Mouse (Mus musculus) embryo, embryonic 11.5 days (tissue): ENCODE data around the gene Tbx21.

ENCODE experiments used
- DNase-seq: peaks from one replicate; pipeline ENCODE4 v3.0.0-alpha.2; 2012; ENCODE audit warnings: low read depth, low spot score

Tbx21 gene

DNA sequence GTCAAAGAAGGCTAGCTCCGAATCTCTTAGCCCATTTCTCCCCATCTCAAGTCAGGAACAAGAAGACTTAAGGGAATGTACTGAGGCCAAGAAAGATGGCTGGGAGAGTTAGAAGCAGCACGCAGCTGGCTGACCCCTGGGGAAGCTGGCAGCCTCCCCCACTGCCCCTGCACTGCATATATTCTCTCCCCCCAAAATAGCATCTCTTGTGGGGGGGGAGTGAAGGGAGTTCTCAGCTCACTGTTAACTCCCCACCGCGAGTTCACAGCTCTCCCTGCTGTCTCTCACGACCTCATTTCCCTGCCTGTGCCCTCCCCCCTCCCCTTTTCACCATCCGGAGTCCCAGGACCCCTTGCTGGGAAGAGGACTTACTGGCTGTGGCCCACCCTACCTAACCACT, 17.1 kb upstream of the Tbx21 start:
- DNase-seq = no peak

DNA sequence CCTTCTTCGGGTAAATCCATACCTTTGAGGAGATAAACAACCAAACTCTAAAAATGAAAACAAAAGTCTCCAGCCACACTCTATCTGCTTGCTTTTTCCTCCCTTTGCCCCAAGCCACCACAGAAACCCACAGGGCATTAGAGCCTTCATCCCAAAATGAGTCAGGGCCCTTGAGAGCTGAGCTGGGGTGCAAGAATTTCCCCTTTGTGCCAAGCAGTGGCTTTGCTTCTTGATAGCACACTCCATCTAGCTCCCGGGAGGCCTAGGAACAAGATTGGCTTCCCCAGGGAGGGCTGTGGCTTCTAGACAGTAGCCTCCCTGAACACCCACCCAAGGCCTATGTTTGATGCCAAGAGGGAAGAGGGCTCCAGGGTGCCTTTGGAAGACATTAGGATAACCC, 16.6 kb upstream of the Tbx21 start:
- no peak for DNase-seq

DNA sequence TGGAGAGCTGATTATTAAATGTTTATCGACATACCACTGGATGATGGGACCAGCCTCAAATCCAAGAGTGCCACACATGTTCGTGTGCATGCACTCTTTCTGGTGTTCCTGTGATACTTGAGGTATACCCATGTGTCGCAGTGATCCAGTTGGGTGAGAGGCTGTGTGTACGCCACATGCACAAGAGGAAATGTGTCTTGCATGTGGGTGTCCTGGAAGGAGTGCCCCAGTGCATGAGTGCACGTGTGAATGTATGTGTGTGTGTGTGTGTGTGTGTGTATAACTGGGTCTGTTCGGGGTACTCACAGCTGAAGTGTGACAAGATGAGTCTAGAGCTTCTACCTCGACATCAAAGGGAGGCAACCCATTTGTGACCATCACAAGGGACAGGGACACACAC, 15.2 kb upstream of the Tbx21 start:
- DNase-seq = no peak

DNA sequence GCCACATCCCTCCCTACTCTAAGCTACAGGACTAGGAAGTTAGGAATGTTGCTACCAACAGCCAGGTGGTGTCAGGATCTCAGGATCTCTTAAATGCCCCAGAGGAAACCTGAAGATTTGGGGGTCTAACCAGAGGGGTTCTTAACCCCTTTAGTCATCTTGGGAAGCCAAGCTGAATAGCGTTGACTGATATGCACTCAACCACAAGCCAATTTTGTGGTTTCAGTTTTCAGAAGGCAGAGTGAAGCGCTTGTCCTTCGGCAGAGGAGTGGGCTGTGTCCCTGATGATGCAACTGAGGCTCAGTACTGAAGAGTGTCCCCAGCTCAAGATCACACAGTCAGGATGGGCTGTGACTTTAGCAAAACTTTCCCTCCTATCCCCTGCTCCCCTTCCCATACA, 13.8 kb upstream of the Tbx21 start:
- no peak for DNase-seq

DNA sequence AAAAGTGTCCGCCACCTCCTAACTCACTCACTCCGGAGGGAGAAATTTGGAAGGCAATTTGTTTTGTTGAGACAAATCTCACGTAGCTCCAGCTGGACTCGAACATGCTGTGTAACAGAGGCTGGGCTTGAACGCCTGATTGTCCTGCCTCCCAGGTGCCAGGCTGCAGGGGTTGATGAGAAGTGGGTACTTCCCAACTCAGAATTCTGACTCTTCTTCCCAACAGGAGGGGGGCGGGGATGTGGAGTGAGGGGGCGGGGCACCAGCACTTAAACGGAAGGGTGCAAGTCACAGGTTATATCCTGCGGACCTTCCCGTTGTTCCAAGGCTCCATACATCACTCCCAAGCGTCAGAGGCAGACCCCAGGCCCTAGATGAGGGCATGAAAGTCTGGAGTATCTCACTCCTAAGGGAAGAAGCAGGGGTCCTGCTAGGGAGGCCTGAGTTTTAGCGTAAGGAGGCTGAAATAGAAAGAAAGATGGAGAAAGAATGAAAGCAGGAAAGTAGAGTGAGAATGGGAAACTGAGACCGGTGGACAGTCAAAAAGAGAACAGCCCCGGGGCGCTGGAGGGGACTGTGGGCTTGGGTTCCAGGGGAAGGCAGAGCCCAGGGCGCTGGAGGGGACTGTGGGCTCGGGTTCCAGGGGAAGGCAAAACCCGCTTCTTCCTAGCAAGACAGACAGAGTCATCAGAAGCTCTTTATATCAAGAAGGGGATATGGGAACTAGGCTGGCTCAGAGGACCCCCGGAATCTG, 12.5 kb upstream of the Tbx21 start:
- DNase-seq = no peak

DNA sequence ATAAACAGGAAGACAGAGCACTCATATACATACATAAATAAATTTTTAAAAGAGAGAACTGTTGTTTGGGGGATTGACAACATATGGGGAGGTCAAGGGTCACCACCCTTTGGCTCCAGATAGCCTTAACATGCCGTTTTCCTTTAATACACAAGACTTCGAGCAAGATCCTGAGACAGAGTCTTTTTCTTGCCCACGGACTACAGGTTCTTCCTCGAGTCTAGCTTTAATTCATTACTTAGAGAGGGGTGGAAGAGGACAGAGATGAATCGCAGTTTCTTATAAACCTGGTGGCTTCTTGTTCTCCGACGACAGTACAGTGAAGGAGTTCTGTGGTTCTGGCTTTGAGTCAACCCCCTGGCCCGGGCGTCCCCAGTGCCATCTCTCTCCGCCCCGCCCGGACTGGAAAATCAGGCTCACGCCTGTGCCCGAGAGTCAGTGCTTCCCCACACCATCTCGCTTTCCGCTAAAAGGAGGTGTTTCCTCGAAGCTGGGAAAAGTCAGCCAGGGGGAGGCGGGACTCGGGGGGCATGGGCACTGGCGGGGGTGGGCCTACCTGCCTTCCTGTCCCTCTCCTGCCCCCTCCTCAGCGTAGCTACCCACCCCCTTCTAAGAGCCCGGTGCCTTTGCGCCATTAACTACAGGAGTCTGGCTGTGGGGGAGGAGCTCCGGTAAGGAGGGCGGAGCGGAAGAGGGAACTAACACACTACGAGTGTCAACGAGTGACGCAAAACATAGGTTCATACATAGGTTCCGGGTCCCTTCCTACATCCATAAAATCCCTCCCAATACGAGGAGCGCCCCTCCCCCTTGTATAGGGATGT, 11.7 kb upstream of the Tbx21 start:
- DNase-seq = no peak

DNA sequence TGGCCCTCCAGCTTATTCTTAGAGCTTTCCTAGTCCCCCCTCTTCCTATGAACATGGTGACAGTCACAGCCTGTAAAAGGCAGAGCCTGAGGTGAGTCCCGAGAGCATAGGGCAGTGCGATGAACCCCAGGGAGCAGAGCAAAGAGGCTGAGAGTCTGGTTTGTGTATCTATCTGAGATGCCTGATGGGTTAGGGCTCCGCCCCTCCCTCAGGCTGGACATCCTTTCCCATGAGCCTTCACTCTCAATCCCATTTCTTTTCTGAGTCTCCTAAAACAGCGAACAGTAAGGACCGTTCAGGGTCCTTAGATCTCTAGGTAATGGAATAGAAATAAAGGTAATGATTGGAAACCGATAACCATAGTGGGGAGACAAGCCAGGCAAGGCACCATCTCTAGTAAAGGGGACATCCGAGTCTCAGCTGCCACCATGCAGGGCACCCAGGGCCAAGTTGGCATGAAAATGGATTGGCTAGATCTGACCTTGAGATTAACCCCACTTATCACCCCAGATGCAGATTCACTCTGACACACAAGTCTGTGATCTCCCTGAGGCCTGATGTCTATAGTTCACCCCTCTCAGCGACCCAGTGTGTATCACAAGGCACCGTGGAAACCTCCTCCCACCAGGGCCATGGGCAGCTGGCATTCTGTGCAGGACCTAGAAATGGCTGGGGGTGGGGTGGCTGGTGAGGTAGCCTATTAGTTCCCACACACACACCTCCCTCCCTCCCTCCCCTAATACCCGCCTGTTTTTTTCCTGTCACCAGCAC, 9.3 kb upstream of the Tbx21 start:
- DNase-seq = no peak

DNA sequence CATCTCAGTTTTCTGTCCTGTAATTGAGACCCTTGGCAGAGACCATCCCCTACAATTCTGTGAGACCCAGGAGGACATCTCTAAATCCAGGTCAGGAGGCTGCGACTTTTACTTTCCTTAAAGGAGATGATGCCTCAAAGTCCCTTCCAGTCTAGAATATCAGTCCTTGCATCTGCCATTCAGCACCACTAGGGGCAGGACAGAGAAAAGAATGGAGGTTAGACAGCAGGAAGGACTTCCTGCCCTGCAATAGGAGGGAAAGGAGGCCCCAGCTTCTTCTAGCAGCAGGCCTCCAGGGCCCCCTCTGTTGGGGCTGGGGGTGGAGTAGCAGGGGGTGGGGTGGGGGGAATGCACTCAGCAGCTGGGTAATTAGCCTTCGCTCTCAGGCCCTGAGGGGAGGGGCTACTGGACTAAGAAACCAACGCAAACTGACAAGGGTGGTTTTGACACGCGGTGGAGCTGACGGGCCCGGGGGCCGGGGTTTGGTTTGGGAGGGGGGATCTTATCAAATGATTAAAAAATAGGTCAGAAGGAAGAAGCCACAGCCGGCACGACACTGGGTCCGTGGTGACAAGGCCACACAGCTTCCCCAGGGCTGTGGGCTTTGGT, 8.3 kb upstream of the Tbx21 start:
- DNase-seq = no peak

DNA sequence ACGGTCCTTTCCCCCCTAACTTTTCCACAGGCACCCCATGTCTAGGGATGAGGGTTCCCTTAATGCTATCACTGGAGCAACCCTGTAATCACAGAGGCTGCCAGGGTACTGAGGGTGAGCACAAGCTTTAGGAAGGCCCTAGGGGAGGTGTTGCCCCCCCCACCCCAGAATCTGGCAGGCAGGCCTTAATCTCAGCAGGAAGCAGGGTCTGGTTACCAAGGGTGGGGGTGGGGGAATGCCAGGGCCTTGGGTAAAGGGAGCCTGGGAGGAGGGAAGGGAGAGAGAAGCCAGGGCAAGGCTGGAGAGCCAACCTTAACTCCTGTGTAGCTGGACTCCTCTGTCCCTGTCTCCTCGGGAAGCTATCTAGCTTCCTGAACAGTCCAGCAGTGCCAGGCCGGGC, 5.5 kb upstream of the Tbx21 start:
- DNase-seq = no peak

DNA sequence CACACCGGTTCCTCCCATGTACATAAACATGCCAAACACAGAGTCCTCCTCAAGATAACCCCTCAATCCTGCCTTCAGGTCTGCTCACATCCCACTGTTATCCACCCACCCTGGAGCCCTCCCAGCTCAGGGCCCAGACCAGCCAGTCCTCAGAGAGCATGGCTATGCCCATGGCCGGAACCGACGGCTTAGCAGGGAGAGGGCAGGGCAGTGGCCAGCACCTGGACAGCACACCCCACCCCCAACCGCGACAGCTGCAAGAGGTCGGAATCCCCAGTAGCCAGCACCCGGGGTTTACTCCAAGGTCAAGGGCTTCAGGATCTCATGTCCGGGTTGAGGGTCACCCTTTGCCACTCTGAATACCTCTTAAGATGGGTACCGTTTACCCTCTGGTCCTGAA, 5.1 kb upstream of the Tbx21 start:
- DNase-seq = no peak

DNA sequence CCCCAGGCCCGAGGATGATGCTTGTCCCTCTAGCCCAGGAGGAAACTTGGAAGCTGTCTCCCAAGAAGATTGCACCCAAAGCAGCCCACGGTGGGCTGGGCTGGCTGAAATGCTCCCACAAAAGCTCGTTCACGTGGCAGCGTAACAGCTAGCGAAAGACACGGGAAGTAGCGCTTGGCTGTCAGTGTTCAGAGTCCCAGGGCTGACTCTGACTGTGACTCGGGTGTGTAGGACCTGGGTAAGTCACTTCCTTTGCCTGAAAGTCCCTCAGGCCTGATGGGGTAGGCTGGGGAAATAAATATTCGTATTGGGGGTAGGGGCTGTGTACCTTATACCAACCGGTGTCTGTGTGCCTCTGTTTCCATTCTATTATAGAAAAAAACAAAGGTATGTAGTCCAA, 666 bp upstream of the Tbx21 start:
- no peak for DNase-seq

DNA sequence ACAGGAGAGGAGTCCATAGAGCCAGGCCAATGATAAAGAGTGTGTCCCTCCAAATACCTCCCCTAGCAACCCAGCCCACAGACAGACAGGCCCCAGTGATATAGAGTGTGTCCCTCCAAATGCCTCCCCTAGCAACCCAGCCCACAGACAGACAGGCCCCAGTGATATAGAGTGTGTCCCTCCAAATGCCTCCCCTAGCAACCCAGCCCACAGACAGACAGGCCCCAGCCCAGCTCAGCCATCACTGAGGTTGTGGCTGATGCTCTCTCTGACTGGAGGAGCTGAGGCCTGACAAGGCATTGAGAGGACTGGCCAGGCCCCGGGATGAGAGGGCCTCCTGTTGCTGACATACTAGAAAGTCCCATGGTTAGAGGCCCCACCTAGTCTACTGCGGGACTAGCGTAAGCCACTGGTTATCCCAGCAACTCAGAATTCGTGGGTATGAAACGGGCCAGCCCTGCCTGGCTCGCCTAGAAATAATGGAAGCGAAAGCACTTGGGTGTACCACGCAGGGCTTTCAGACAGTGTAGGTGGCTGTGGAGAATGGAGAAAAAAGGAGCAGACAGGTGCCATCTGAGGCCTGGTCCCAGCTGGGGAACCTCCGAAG, 2.5 kb downstream of the Tbx21 start:
- no peak for DNase-seq

DNA sequence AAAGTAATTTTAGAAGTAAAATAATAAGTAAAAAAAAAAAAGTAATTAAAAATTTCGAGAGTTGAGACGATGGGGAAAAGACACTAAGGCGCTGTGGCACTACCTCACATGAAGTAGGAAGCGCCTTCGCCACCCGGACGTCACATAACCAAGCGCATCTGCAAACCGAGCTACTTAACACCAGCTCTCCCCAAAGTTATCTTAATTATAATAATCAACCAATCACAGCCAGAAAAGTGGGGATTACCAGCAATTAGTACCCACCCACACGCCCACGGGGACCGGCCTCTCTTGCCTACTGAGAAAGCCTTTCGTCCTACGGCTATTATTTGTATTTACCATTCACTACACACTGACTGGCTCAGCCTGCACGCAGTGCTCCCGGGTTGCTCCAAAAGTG, 6.2 kb downstream of the Tbx21 start:
- no peak for DNase-seq

DNA sequence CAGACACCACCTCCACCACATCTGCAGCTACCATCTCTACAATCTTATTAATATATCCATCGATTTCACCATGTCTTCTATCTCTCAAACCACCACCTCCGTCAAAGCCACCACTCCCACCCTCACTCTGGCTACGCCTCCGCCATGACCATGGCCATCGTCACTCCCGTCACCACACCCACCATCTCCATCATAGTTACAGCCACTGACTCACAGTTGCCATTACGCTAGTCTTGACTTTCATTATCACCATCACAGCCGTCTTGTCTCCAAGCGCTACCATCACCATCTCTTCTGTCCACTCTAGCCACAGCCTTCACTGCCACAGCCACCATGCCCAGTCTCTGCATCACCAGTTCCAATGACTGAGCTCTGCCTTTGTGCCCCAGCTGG, 11.0 kb downstream of the Tbx21 start:
- DNase-seq = no peak

DNA sequence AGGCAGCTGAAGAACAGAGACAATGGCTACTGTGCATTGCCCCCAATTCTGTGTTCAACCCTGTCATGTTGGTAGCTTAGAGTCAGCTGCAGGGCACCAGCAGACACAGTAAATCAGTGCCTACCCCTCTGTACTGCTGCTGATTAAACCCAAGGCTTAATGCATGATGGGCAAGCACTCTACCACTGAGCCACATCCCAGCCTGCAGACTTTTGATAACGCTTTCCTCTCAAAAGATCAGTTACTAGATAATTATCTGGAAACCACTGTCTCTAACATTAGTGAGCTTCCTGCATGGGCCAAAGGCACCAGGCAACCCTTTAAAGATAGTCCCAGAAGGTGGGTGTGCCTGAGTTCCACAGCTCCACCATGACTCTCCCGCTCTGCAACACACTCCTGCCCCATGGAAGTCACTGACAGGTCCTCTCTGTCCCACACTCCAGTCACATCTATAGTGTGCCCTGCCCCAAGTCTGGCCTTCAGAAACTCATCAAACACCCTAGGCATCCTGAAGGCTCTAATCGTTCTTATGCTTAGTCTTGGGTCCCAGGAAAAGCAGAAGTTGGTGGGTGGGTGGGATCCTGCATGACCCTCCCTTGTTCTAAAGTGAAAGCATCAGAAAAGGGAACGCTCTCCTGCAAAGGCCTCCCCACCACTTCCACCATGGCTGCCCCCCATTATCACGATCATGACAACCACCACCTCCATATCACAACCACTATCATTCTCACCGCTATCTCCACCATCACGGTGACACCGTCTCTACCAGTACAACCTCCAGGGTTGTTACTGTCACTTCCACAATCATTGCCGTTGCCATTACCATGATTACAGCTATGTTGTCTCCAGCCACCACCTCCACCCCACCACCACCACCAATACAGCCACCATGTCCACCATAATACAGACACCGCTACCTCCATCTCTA, 11.7 kb downstream of the Tbx21 start:
- DNase-seq = no peak

DNA sequence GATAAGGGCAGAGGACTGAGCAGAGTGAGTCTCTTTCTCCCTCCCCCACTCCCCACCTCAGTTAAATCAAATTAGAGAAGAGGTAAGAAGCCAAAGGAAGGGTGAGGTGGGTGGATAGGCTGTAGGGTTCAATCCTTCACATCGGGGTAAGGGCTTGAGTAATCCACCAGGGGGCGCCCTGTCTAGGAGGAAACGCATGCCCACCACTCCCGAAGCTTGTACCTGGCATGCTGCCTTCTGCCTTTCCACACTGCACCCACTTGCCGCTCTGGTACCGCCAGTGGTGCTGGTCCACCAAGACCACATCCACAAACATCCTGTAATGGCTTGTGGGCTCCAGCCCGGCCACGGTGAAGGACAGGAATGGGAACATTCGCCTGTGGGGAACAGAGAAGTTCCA, 13.4 kb downstream of the Tbx21 start:
- DNase-seq = no peak

DNA sequence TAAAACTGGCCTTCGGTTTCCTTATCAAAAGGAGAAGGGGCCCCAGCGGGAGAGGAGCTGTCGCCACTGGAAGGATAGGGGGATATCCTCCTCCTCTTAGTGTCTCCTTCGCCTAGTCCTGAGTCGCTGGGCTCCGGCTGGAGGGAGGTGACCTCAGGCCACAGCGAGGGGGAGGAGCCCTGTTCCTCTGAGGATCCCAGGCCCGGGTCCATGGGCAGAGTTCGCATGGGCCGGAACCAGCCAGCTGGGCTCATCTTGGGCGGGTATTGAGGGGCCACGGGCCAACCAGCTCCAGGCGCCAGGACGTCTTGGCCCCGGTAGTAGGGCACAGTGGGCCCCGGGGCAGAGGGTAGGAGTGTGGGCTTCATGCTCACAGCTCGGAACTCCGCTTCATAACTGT, 16.3 kb downstream of the Tbx21 start:
- DNase-seq = no peak

DNA sequence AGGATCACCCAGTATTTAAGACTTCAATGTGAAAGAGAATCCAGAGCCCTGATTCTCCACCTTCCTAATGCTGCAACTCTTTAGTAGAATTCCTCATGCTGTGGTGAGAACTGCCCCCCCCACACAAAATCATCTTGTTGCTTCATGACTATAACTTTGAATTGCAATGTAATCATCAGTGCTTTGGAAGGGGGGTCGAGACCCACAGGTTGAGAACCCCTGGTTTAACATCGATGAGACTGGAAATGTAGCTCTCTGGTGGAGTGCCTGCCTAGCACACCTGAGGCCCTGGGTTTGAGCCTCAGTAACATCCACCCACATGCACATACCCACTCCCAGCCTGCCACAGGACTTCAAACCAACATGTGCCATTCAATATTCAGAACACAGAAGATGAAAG, 20.5 kb downstream of the Tbx21 start:
- DNase-seq = no peak

DNA sequence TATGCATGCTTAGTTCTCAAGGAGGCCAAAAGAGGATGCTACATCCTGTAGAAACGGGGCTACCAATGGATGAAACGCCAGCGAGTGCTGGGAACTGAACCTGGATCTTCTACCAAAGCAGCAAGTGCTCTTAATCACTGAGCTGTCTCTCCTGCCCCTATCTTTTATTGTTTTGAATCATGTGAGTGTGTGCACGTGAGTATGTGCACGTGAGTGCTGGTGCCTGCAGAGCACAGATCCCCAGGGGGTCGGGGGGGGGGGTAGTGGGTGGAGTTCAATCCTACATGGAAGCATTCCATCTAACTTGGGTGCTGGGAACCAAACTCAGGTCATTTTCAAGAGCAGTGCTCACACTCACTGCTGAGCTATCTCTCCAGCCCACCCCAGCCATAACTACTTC, 28.8 kb downstream of the Tbx21 start:
- DNase-seq = no peak

DNA sequence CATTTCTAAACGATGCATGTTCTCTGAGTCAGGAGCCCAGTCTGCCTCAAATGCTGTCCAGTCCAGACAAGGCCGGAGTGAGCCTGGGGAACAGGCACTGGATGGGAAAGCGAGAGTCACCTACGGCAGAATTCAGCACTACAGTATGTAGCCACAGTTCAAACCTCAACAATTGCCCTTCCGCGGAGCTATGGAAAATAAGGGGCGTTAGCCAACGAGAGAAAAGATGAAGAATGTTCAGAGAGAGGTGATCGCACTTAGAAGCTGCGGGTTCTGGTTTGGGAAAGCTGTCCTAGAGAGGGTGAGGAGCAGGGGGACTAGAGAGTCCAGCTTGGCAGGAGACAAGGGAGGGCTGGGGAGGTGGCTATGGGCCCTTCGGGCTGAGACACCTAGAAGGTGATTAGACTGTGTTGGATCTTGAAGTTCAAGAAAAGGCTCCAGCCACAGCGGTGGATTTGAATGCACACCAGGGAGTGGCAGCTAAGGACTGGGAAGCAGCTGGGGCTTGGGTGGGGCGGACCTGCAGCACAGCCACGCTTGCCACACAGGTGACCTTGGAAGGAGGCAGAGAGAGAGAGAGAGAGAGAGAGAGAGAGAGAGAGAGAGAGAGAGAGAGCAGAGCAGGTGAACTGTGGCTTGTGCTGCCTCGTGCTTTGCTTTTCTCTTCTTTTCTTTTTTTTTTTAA, 30.2 kb downstream of the Tbx21 start:
- DNase-seq = no peak
